Mouse (Mus musculus) layer of hippocampus, adult 9-10 months (tissue): ENCODE data around the gene Ccr4.

Experiments used
- DNase-seq: peaks from one replicate; pipeline ENCODE4 v3.0.0; 2022; ENCODE audit warnings: low spot score

The Ccr4 gene

GRCm38 (mm10) chr9:114468217-114468616 lies 36.5 kb downstream of the Ccr4 start:
- DNase-seq: no peak

- no peak for DNase-seq
These were observed 37.8 kb downstream of the Ccr4 start for GRCm38 (mm10) chr9:114466871-114467270.

GRCm38 (mm10) chr9:114465442-114465841 lies 39.3 kb downstream of the Ccr4 start:
- DNase-seq: no peak

GRCm38 (mm10) chr9:114462569-114462968 lies 42.1 kb downstream of the Ccr4 start:
- no peak for DNase-seq

- no peak for DNase-seq
These were observed 46.3 kb downstream of the Ccr4 start for GRCm38 (mm10) chr9:114458436-114458835.

- DNase-seq: no peak
These were observed 49.3 kb downstream of the Ccr4 start for GRCm38 (mm10) chr9:114455420-114455819.

- no peak for DNase-seq
These were observed 52.3 kb downstream of the Ccr4 start for GRCm38 (mm10) chr9:114452418-114452817.

GRCm38 (mm10) chr9:114451615-114452014 lies 53.1 kb downstream of the Ccr4 start:
- no peak for DNase-seq

GRCm38 (mm10) chr9:114449120-114449754 lies 55.5 kb downstream of the Ccr4 start:
- DNase-seq: no peak

GRCm38 (mm10) chr9:114448700-114449099 lies 56.0 kb downstream of the Ccr4 start:
- no peak for DNase-seq

- no peak for DNase-seq
These were observed 57.8 kb downstream of the Ccr4 start for GRCm38 (mm10) chr9:114446887-114447286.

- no peak for DNase-seq
These were observed 61.4 kb downstream of the Ccr4 start for GRCm38 (mm10) chr9:114443351-114443750.

- no peak for DNase-seq
These were observed 61.8 kb downstream of the Ccr4 start for GRCm38 (mm10) chr9:114442893-114443292.

GRCm38 (mm10) chr9:114442225-114442624 lies 62.5 kb downstream of the Ccr4 start:
- no peak for DNase-seq

GRCm38 (mm10) chr9:114440548-114440947 lies 64.2 kb downstream of the Ccr4 start:
- DNase-seq: no peak
